Mouse (Mus musculus) heart, embryonic 15.5 days (tissue): ENCODE measurements at regions not wholly inside any gene's neighbourhood (a gene's known extent, or its start where the extent isn't known, plus 50 kb on each side); places are given as distances from the start of the nearest gene placed in this dataset.

Source experiments
- ATAC-seq: fragments of 200-750 bp; cut with Nextera tagmentation; replicated peaks from 2 replicates; pipeline ENCODE4 v1.8.0; 2017; ENCODE audit warnings: low read depth, moderate TSS enrichment; ENCODE audit not compliant: insufficient number of reproducible peaks, insufficient read depth, low FRiP score
- H3K27ac ChIP-seq: fragments of 300-500 bp; sonication (generic); 2 replicates; pipeline ENCODE4 v1.5.1; 2015; ENCODE audit warnings: mild to moderate bottlenecking, inconsistent platforms
- H3K27me3 ChIP-seq: fragments of 300-500 bp; sonication (generic); 2 replicates; pipeline ENCODE4 v1.6.1; 2015; ENCODE audit warnings: inconsistent platforms
- H3K36me3 ChIP-seq: fragments of 300-500 bp; sonication (generic); 2 replicates; pipeline ENCODE4 v1.6.1; 2015; ENCODE audit warnings: mild to moderate bottlenecking, inconsistent platforms
- H3K4me1 ChIP-seq: fragments of 300-500 bp; sonication (generic); replicated peaks from 2 replicates; pipeline ENCODE4 v1.6.1; 2015; ENCODE audit warnings: inconsistent platforms
- H3K4me2 ChIP-seq: fragments of 300-500 bp; sonication (generic); 2 replicates; pipeline ENCODE4 v1.6.1; 2015; ENCODE audit warnings: inconsistent platforms, mild to moderate bottlenecking, moderate library complexity
- H3K4me3 ChIP-seq: fragments of 300-500 bp; sonication (generic); 2 replicates; pipeline ENCODE4 v1.5.1; 2015; ENCODE audit warnings: mild to moderate bottlenecking, inconsistent platforms
- H3K9ac ChIP-seq: fragments of 300-500 bp; sonication (generic); 2 replicates; pipeline ENCODE4 v1.6.1; 2015; ENCODE audit warnings: mild to moderate bottlenecking, inconsistent platforms
- H3K9me3 ChIP-seq: fragments of 300-500 bp; sonication (generic); replicated peaks from 2 replicates; pipeline ENCODE4 v1.6.1; 2016; ENCODE audit warnings: inconsistent platforms
- WGBS: fragments of 180-500 bp; shearing (Covaris S2); methylation state at CpG from one replicate; pipeline ENCODE4 v1.1.7; 2015; ENCODE audit warnings: mixed read lengths; 5-methylcytosine and 5-hydroxymethylcytosine counted together

DNA sequence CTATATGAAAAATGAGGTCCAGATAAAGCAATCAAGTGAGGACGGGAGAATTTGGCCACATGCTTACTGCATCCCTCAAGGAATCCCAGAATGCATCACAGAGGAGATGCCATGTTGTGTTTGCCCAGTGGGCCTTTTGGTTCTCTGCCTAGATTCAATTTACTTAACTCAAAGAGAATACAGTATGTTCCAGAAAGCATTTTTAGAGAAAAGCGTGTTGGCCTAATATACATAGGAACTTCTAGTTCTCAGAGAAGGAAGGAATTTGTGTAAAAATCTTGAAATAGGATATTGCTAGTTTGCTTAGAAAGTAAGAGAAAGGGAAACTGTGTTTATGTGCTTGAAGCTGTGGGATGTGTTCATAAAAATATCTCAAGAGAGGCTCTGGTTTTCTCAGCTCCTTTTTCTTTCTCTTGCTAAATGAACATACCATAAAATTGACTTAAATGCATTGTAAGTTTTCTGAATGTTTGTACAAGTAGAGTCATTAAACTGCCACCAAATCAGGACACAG is 296.9 kb downstream of the Adra2a start:
- H3K4me3 ChIP-seq: no peak overlapping the region
- 80% methylated on average over 2 of the region's 2 CpGs for WGBS
- ATAC-seq: no peak
- H3K27me3 ChIP-seq: no peaks in the 10 kb centered on the region
- no peak overlapping the region for H3K27ac ChIP-seq
- H3K36me3 ChIP-seq: no peaks in the 10 kb centered on the region
- no peak overlapping the region for H3K4me2 ChIP-seq
- H3K9ac ChIP-seq: no peak overlapping the region
- H3K9me3 ChIP-seq: no peaks in the 10 kb centered on the region
- H3K4me1 ChIP-seq: no peaks in the 10 kb centered on the region

GRCm38 (mm10) chr19:54359731-54360130 is 315.8 kb downstream of the Adra2a start:
- Histone ChIP-seq H3K27me3 (no peaks in the 10 kb centered on the region), H3K4me3 (no peak overlapping the region), H3K4me1 (0 out of 2 replicates have a peak, but pooled peaks cover 5% of the 10 kb centered on the region), H3K27ac (no peak overlapping the region), H3K4me2 (no peak overlapping the region), H3K9ac (no peak overlapping the region), H3K9me3 (no peaks in the 10 kb centered on the region), H3K36me3 (no peaks in the 10 kb centered on the region)
- 72% methylated on average over 7 of the region's 7 CpGs for WGBS
- ATAC-seq: no peak

- Histone ChIP-seq H3K36me3 (no peaks in the 10 kb centered on the region), H3K4me3 (no peak overlapping the region), H3K9me3 (no peaks in the 10 kb centered on the region), H3K4me2 (no peak overlapping the region), H3K4me1 (0 out of 2 replicates have a peak, but pooled peaks cover 5% of the 10 kb centered on the region), H3K9ac (no peak overlapping the region), H3K27me3 (no peaks in the 10 kb centered on the region), H3K27ac (no peak overlapping the region)
- WGBS: 84% methylated on average over 3 of the region's 3 CpGs
- no peak for ATAC-seq
These were observed 316.7 kb downstream of the Adra2a start for GRCm38 (mm10) chr19:54360660-54361059.

DNA sequence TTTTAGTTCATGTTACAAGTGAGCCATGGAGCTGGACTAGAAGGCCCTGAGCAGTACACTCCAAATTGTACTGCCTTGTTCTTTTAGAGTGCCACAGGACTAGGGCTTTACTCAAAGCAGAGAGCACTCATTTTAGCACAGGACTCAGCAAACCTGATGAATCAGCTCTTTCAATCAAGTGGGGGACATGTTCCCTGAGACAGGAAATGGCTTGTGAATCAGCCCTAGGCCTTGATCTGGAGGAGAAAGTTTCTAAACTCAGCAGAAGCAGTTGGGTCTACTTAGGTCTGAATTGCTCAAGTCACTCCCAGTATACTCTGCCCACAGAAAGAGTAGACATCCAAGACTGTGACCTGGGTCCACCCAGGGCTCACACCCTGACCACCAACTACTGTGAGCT is 341.1 kb downstream of the Adra2a start:
- ATAC-seq: no peak
- H3K27me3 ChIP-seq: no peaks in the 10 kb centered on the region
- no peak overlapping the region for H3K27ac ChIP-seq
- H3K4me2 ChIP-seq: no peak overlapping the region
- H3K36me3 ChIP-seq: no peaks in the 10 kb centered on the region
- H3K4me3 ChIP-seq: no peak overlapping the region
- no peaks in the 10 kb centered on the region for H3K4me1 ChIP-seq
- no peak overlapping the region for H3K9ac ChIP-seq
- H3K9me3 ChIP-seq: no peaks in the 10 kb centered on the region

- 73% methylated on average over 6 of the region's 6 CpGs for WGBS
- ATAC-seq: no peak
- H3K4me1 ChIP-seq: no peaks in the 10 kb centered on the region
- no peak overlapping the region for H3K4me2 ChIP-seq
- H3K36me3 ChIP-seq: no peaks in the 10 kb centered on the region
- H3K4me3 ChIP-seq: no peak overlapping the region
- H3K9ac ChIP-seq: no peak overlapping the region
- no peaks in the 10 kb centered on the region for H3K27me3 ChIP-seq
- no peak overlapping the region for H3K27ac ChIP-seq
- H3K9me3 ChIP-seq: no peaks in the 10 kb centered on the region
These were observed 347.5 kb downstream of the Adra2a start for GRCm38 (mm10) chr19:54391406-54391805.

DNA sequence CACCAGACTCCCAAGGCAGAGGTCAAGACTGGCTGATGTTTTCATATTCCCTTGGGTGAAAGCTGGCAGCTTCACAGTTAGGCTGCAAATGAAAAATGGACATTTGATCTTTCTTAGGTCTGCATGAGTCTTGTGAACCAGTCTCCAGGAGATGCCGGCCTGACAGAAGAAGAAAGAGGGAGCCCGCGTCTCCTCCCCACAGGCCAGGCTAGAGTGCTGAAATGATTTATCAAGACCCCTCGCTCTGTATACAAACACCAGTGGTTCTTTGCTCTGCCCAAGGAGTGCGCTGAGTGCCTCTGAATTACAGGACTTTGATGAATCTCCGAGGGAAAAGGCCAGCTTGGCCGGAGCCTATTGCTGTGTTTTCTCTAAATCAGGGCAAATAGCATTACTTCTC is 355.7 kb downstream of the Adra2a start:
- H3K27me3 ChIP-seq: no peaks in the 10 kb centered on the region
- 49% methylated on average over 7 of the region's 7 CpGs for WGBS
- no peak for ATAC-seq

DNA sequence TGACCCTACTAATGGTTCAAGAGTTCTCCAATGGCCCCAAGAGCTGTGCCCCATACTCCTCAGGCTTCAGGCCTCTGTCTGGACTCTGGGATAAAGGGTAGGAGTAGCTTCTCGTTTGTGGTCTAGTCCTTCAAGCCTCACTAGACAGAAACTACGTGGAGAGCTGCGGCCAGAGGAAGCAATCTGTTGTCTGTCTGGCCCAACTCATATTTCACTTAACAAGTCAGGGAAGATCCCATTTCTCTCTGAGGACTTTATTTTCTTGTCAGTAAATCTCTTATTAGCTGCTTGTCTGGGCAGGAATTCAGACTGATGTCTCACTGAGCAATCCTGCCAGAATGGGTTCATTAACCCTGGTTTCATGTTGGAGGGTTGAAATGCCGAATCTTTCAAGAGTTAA is 364.0 kb downstream of the Adra2a start:
- no peaks in the 10 kb centered on the region for H3K27me3 ChIP-seq
- no peaks in the 10 kb centered on the region for H3K36me3 ChIP-seq
- no peak overlapping the region for H3K27ac ChIP-seq
- H3K4me1 ChIP-seq: no peaks in the 10 kb centered on the region
- H3K4me3 ChIP-seq: no peak overlapping the region
- no peak for ATAC-seq
- H3K4me2 ChIP-seq: no peak overlapping the region
- WGBS: 74% methylated on average over 4 of the region's 4 CpGs
- H3K9ac ChIP-seq: no peak overlapping the region
- H3K9me3 ChIP-seq: no peaks in the 10 kb centered on the region

More for the DNA sequence above, 355.7 kb downstream of the Adra2a start:
- Histone ChIP-seq H3K27ac (no peak overlapping the region), H3K4me1 (no peaks in the 10 kb centered on the region), H3K36me3 (no peaks in the 10 kb centered on the region), H3K9me3 (no peaks in the 10 kb centered on the region), H3K9ac (no peak overlapping the region), H3K4me2 (no peak overlapping the region), H3K4me3 (no peak overlapping the region)

DNA sequence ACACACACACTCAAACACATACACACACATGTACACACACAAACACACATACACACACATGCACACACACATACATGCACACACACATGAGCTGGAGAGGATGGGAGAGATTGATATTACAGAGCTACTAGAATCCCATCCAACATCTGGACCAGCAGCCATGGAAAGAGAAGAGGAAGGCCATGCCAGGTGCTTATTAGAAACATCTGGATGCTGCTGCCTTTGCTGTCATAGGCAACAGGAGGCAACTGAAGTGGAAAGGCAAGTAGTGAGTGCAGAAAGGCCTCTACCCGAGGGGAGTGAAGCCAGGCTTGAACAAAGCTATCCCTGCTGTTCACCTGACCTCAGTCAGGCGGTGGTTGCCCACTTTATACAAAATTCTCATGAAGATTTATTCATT is 385.1 kb downstream of the Adra2a start:
- ATAC-seq: no peak
- no peaks in the 10 kb centered on the region for H3K9me3 ChIP-seq
- H3K27me3 ChIP-seq: no peaks in the 10 kb centered on the region
- 50% methylated on average over 2 of the region's 2 CpGs for WGBS
- H3K4me1 ChIP-seq: no peaks in the 10 kb centered on the region
- no peak overlapping the region for H3K9ac ChIP-seq
- no peak overlapping the region for H3K4me3 ChIP-seq
- H3K27ac ChIP-seq: no peak overlapping the region
- H3K4me2 ChIP-seq: no peak overlapping the region
- H3K36me3 ChIP-seq: no peaks in the 10 kb centered on the region

GRCm38 (mm10) chr19:54440713-54441112 is 396.8 kb downstream of the Adra2a start:
- no peaks in the 10 kb centered on the region for H3K36me3 ChIP-seq
- H3K4me3 ChIP-seq: no peak overlapping the region
- WGBS: 51% methylated on average over 2 of the region's 2 CpGs
- no peaks in the 10 kb centered on the region for H3K9me3 ChIP-seq
- H3K4me2 ChIP-seq: no peak overlapping the region
- H3K27me3 ChIP-seq: no peaks in the 10 kb centered on the region
- no peak overlapping the region for H3K9ac ChIP-seq
- H3K27ac ChIP-seq: no peak overlapping the region
- H3K4me1 ChIP-seq: no peaks in the 10 kb centered on the region
- no peak for ATAC-seq

DNA sequence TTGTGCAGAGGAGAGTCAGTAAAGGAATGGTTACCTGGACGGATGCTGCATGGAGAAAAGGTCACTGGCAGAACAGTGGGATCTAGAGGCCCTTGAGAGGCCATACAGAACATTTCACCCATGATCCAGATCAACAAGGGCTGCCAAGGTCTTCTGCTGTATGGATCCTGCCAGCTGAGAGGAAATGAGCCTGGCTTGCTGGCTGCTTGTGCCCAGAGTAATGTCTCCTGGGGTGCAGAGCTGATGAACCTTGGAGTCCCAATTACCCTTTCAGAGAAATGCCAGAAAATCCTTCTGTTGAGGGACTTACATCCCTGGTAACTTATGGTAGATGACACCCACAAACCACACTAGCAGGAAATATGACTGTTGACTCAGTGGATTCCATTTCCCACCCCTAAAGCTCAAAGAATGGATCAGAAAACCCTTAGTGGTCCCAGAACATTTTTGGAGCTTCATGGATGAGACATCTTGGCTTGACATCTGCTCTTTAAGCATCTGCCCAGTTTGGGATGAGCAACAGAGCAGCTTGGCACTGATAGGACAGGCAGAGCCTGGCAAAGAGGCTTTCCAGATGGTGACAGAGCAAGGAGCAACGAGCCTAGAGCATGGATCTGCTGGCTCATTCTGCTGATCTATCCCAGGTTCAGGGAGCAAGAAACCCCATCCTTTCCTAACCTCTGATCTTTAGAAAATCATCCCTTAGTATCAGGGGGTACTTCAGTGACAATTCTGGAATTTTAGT is 416.6 kb downstream of the Adra2a start:
- Histone ChIP-seq H3K4me3 (no peak overlapping the region), H3K9ac (no peak overlapping the region), H3K4me2 (no peak overlapping the region), H3K27ac (no peak overlapping the region), H3K36me3 (no peaks in the 10 kb centered on the region), H3K9me3 (no peaks in the 10 kb centered on the region), H3K27me3 (no peaks in the 10 kb centered on the region), H3K4me1 (no peaks in the 10 kb centered on the region)
- ATAC-seq: no peak
- WGBS: 69% methylated on average over 2 of the region's 2 CpGs

DNA sequence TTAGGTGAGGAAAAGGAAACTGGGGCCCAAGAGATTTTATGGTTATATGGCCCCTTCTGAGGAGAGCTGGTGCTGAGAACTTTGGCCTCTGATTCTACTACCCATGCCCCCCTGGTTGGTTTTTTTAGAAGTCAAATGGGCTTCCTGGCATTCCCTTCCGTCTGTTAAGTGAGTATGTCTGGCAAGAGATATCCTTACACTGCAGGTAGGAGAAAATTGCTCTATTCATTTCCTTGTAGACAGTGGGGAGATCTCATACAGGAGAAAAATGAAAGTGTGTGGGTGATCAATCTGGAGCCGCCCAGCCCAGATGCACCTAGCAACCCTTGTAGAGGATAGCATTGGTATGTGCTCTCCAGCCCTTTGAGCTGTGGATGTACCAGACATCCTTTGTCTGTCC is 418.5 kb downstream of the Adra2a start:
- no peak overlapping the region for H3K27ac ChIP-seq
- 86% methylated on average over 2 of the region's 2 CpGs for WGBS
- no peak overlapping the region for H3K4me2 ChIP-seq
- H3K9me3 ChIP-seq: no peaks in the 10 kb centered on the region
- H3K4me1 ChIP-seq: no peaks in the 10 kb centered on the region
- no peak for ATAC-seq
- no peak overlapping the region for H3K9ac ChIP-seq
- no peaks in the 10 kb centered on the region for H3K36me3 ChIP-seq
- no peak overlapping the region for H3K4me3 ChIP-seq
- no peaks in the 10 kb centered on the region for H3K27me3 ChIP-seq

GRCm38 (mm10) chr19:54470034-54470433 is 426.1 kb downstream of the Adra2a start:
- H3K4me3 ChIP-seq: no peak overlapping the region
- ATAC-seq: no peak
- no peaks in the 10 kb centered on the region for H3K4me1 ChIP-seq
- H3K4me2 ChIP-seq: no peak overlapping the region
- H3K27ac ChIP-seq: no peak overlapping the region
- no peaks in the 10 kb centered on the region for H3K36me3 ChIP-seq
- H3K27me3 ChIP-seq: no peaks in the 10 kb centered on the region
- no peaks in the 10 kb centered on the region for H3K9me3 ChIP-seq
- WGBS: 70% methylated on average over 5 of the region's 5 CpGs
- no peak overlapping the region for H3K9ac ChIP-seq
